Mouse (Mus musculus): ENCODE measurements around the gene Olfr683. TPM values are rescaled to one million over a fixed set of nuclear protein-coding genes. Genes with fewer than 3 reads are reported as not detected.

The Olfr683 gene
- not detected for polyA plus RNA-seq (2015; fragmentation: Illumina TruSeq; extraction: RNeasy Lipid Tissue Mini Kit (QIAGEN cat#74804); ENCODE audit: insufficient read depth, low replicate concordance)

DNA sequence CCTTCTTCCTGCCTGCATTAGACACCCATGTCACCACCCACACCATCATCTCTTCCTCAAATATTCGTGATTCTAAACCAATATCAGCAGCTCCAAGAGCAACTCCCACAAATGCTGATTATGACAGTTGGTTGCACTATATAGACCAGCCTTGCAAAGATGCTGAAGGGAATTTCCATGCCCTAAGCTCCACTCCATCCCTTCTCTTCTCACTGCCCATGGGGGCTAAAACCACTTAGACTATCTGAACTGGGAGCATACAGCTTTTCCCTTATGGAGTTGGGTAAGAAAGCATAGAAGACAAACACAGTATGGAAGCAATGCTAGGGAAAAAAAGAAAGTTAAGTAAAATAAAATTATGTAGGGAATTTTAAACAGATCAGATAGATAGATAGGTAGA, at the start of gene Olfr683:
Gene Olfr683 (minus strand): TSS at position 101 of the 400 bp plus-strand sequence.

GRCm38 (mm10) chr7:105185912-105186311, 39.1 kb upstream of the Olfr683 start, which contains the start of gene Olfr685:
Olfr685 (minus strand) TSS chr7:105186012.

DNA sequence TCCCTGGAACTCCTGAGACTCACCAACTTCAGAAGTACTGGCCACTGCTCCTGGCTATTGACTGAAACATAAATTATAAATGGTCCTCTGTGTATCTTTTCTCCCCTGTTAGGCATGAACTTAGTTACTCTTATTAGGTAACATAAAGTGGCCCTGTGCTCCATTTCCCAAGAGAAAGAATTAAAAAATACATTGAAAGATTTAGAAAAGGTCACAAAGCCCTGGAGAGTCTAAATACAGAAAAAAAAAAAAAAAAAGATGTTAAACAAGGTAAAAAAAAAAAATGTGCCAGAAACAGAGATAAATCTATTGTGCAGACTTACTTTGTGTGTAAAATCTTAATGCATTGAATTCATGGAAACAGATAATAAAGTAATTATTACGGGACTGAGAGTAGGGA, 16.7 kb upstream of the Olfr683 start, which contains the start of gene Olfr684:
Gene Olfr684 (minus strand): TSS at position 101 of the 400 bp plus-strand sequence.

DNA sequence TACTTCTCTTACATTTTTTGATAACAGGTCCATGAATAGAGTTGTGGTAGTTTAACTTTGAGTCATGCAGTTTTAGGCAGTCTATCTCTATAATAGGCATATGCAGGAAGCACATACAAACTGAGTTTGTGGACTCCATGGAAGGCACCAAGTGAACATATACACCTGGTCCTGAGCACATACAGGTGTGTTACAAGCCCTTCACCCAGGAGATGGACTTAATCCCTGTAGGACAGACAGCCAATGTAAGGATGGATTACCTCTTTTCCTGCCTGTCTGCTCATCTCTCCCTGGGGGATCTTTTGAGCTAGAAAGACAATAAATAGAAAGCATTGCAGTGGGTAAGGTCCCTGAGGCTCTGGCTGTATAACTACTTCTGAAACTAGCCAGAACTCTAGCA, 30.3 kb downstream of the Olfr683 start, which contains the start of gene Olfr681:
Gene Olfr681 (plus strand): TSS at position 301 of the 400 bp plus-strand sequence.

DNA sequence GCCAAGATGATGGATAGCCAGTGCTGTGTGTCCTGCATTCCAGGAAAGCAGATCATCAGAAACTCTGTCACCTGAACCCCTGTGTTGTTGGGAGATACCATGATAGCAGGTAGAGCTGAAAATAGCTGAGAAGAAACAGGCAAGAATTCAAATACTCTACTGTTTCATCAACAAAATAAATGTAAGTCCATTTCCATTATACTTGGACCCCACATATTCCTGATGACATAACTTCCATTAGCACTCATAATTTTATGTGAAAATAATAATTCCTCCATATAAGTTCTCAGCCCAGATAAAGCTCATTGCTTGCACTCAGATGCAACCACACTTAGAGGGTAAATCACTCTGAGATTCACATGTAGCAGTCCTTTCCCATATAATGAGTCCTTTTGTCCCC, 54.1 kb downstream of the Olfr683 start, which contains the start of gene Olfr680-ps1:
Gene Olfr680-ps1 (minus strand): TSS at position 101 of the 400 bp plus-strand sequence.

Other genes with a start within 250 kb of the Olfr683 start
- gene Olfr667, start 225.5 kb downstream of the Olfr683 start, polyA plus RNA-seq (2015; fragmentation: Illumina TruSeq; extraction: RNeasy Lipid Tissue Mini Kit (QIAGEN cat#74804); ENCODE audit: insufficient read depth, low replicate concordance) = not detected
- not detected for gene Olfr668, start 219.0 kb downstream of the Olfr683 start, polyA plus RNA-seq (2015; fragmentation: Illumina TruSeq; extraction: RNeasy Lipid Tissue Mini Kit (QIAGEN cat#74804); ENCODE audit: insufficient read depth, low replicate concordance)
- gene Olfr669, start 212.8 kb downstream of the Olfr683 start, polyA plus RNA-seq (2015; fragmentation: Illumina TruSeq; extraction: RNeasy Lipid Tissue Mini Kit (QIAGEN cat#74804); ENCODE audit: insufficient read depth, low replicate concordance) = not detected
- not detected for gene Olfr670, start 184.4 kb downstream of the Olfr683 start, polyA plus RNA-seq (2015; fragmentation: Illumina TruSeq; extraction: RNeasy Lipid Tissue Mini Kit (QIAGEN cat#74804); ENCODE audit: insufficient read depth, low replicate concordance)
- gene Olfr671, start 167.9 kb downstream of the Olfr683 start, polyA plus RNA-seq (2015; fragmentation: Illumina TruSeq; extraction: RNeasy Lipid Tissue Mini Kit (QIAGEN cat#74804); ENCODE audit: insufficient read depth, low replicate concordance) = not detected
- not detected for gene Olfr672, start 145.0 kb downstream of the Olfr683 start, polyA plus RNA-seq (2015; fragmentation: Illumina TruSeq; extraction: RNeasy Lipid Tissue Mini Kit (QIAGEN cat#74804); ENCODE audit: insufficient read depth, low replicate concordance)
- gene Olfr675, start 118.6 kb downstream of the Olfr683 start, polyA plus RNA-seq (2015; fragmentation: Illumina TruSeq; extraction: RNeasy Lipid Tissue Mini Kit (QIAGEN cat#74804); ENCODE audit: insufficient read depth, low replicate concordance) = not detected
- not detected for gene Olfr676, start 114.3 kb downstream of the Olfr683 start, polyA plus RNA-seq (2015; fragmentation: Illumina TruSeq; extraction: RNeasy Lipid Tissue Mini Kit (QIAGEN cat#74804); ENCODE audit: insufficient read depth, low replicate concordance)
- gene Olfr677, start 95.6 kb downstream of the Olfr683 start, polyA plus RNA-seq (2015; fragmentation: Illumina TruSeq; extraction: RNeasy Lipid Tissue Mini Kit (QIAGEN cat#74804); ENCODE audit: insufficient read depth, low replicate concordance) = not detected
- not detected for gene Olfr678, start 82.5 kb downstream of the Olfr683 start, polyA plus RNA-seq (2015; fragmentation: Illumina TruSeq; extraction: RNeasy Lipid Tissue Mini Kit (QIAGEN cat#74804); ENCODE audit: insufficient read depth, low replicate concordance)
- not detected for gene Olfr679, start 65.8 kb downstream of the Olfr683 start, polyA plus RNA-seq (2015; fragmentation: Illumina TruSeq; extraction: RNeasy Lipid Tissue Mini Kit (QIAGEN cat#74804); ENCODE audit: insufficient read depth, low replicate concordance)
- not detected for gene Olfr680-ps1, start 54.2 kb downstream of the Olfr683 start, polyA plus RNA-seq (2015; fragmentation: Illumina TruSeq; extraction: RNeasy Lipid Tissue Mini Kit (QIAGEN cat#74804); ENCODE audit: insufficient read depth, low replicate concordance)
- not detected for gene Olfr681, start 30.2 kb downstream of the Olfr683 start, polyA plus RNA-seq (2015; fragmentation: Illumina TruSeq; extraction: RNeasy Lipid Tissue Mini Kit (QIAGEN cat#74804); ENCODE audit: insufficient read depth, low replicate concordance)
- not detected for gene Olfr684, start 16.6 kb upstream of the Olfr683 start, polyA plus RNA-seq (2015; fragmentation: Illumina TruSeq; extraction: RNeasy Lipid Tissue Mini Kit (QIAGEN cat#74804); ENCODE audit: insufficient read depth, low replicate concordance)
- not detected for gene Olfr685, start 39.0 kb upstream of the Olfr683 start, polyA plus RNA-seq (2015; fragmentation: Illumina TruSeq; extraction: RNeasy Lipid Tissue Mini Kit (QIAGEN cat#74804); ENCODE audit: insufficient read depth, low replicate concordance)
- gene Olfr686, start 60.5 kb upstream of the Olfr683 start, polyA plus RNA-seq (2015; fragmentation: Illumina TruSeq; extraction: RNeasy Lipid Tissue Mini Kit (QIAGEN cat#74804); ENCODE audit: insufficient read depth, low replicate concordance) = not detected
- gene Olfr688, start 141.1 kb upstream of the Olfr683 start, polyA plus RNA-seq (2015; fragmentation: Illumina TruSeq; extraction: RNeasy Lipid Tissue Mini Kit (QIAGEN cat#74804); ENCODE audit: insufficient read depth, low replicate concordance) = not detected
- gene Olfr689, start 164.2 kb upstream of the Olfr683 start, polyA plus RNA-seq (2015; fragmentation: Illumina TruSeq; extraction: RNeasy Lipid Tissue Mini Kit (QIAGEN cat#74804); ENCODE audit: insufficient read depth, low replicate concordance) = not detected
- not detected for gene Olfr690, start 187.1 kb upstream of the Olfr683 start, polyA plus RNA-seq (2015; fragmentation: Illumina TruSeq; extraction: RNeasy Lipid Tissue Mini Kit (QIAGEN cat#74804); ENCODE audit: insufficient read depth, low replicate concordance)
- gene Olfr691, start 195.3 kb upstream of the Olfr683 start, polyA plus RNA-seq (2015; fragmentation: Illumina TruSeq; extraction: RNeasy Lipid Tissue Mini Kit (QIAGEN cat#74804); ENCODE audit: insufficient read depth, low replicate concordance) = not detected
- gene Olfr692, start 221.2 kb upstream of the Olfr683 start, polyA plus RNA-seq (2015; fragmentation: Illumina TruSeq; extraction: RNeasy Lipid Tissue Mini Kit (QIAGEN cat#74804); ENCODE audit: insufficient read depth, low replicate concordance) = not detected
- gene Gm5901, start 228.0 kb upstream of the Olfr683 start, polyA plus RNA-seq (2015; fragmentation: Illumina TruSeq; extraction: RNeasy Lipid Tissue Mini Kit (QIAGEN cat#74804); ENCODE audit: insufficient read depth, low replicate concordance) = not detected

All from spleen, adult 10 weeks (tissue).